Mouse (Mus musculus): ENCODE data around the gene Tfec.

The Tfec gene

DNA sequence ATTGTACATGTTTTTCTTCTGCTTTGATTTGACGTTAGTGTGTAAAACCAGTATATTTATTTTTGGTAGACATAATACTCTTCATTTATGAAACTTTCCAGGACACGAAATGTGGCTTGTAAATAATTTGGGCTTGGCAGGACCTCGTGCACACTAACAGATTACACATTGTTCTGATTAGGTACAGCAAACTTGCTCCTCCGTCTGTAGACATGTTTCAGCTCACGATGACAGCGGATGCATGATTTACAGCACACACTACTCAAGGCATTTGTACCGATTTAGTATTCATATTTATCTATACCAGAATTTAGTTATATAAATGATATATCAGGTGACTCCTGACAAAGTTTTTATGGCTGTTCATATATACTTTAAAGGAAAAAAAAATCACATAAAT is 104.2 kb downstream of the Tfec start:
- DNase-seq (ENCODE audit: low spot score in 2 of 2) = no peak

GRCm38 (mm10) chr6:16785166-16785565 is 113.1 kb downstream of the Tfec start:
- DNase-seq (ENCODE audit: low spot score in 2 of 2) = no peak

All from heart, adult 9 months (tissue).